Mouse (Mus musculus) adrenal gland, postnatal 36 days (tissue): Measurements from ENCODE around the gene Nkiras1. TPM values are rescaled to one million over a fixed set of nuclear protein-coding genes. Genes with fewer than 3 reads are reported as not detected.
"Not testable (repeated sequence)": the region's sequence is repeated elsewhere in the genome, so short reads cannot be mapped to it uniquely, and the experiment has no call there.

Source experiments
- DNase-seq, 2 experiments: peaks; one replicate each; pipeline ENCODE4 v3.0.0; 2021; ENCODE audit warnings: mixed read lengths in 1 of 2
- long read RNA-seq, 2 experiments: library from polyadenylated mRNA; stranded (forward); transcript quantifications; one replicate each; pipeline ENCODE4 v2.0.0; 2021; ENCODE audit warnings: borderline sequencing depth in 2 of 2
- total RNA-seq, 2 experiments: library from RNA; stranded (reverse); gene quantifications; 2 replicates each; pipeline ENCODE4 v1.2.3; 2021

Gene Nkiras1
- total RNA-seq = 10 to 100 TPM; 23.5 to 27.0 TPM
- long read RNA-seq, experiment 1, full-length matches to known transcripts = 37 of 46 reads
- long read RNA-seq, experiment 1, partial matches to known transcripts = 1 of 46 reads
- long read RNA-seq, experiment 1, other reads (novel, unspliced or antisense) = 8 of 46 reads
- long read RNA-seq, experiment 2, full-length matches to known transcripts = 18 of 21 reads
- long read RNA-seq, experiment 2, partial matches to known transcripts = 0 of 21 reads
- long read RNA-seq, experiment 2, other reads (novel, unspliced or antisense) = 3 of 21 reads

GRCm38 (mm10) chr14:18270529-18271441 lies at the start of gene Nkiras1, which contains the start of gene Rpl15:
TSS of gene Nkiras1 (plus strand) at chr14:18271136.
TSS of gene Rpl15 (minus strand) at chr14:18271391.
- DNase-seq = peak; percentile 99

GRCm38 (mm10) chr14:18221977-18222376 lies 49.0 kb upstream of the Nkiras1 start:
- DNase-seq = no peak

GRCm38 (mm10) chr14:18225431-18225830 lies 45.5 kb upstream of the Nkiras1 start:
- DNase-seq = not testable (repeated sequence)

- not testable (repeated sequence) for DNase-seq
Measured at GRCm38 (mm10) chr14:18226181-18226580, 44.8 kb upstream of the Nkiras1 start.

- DNase-seq = not testable (repeated sequence)
Measured at GRCm38 (mm10) chr14:18229751-18230150, 41.2 kb upstream of the Nkiras1 start.

GRCm38 (mm10) chr14:18231866-18232265 lies 39.1 kb upstream of the Nkiras1 start:
- not testable (repeated sequence) for DNase-seq

- no peak for DNase-seq
Measured at GRCm38 (mm10) chr14:18233076-18233475, 37.9 kb upstream of the Nkiras1 start.

GRCm38 (mm10) chr14:18233981-18234960 lies 36.7 kb upstream of the Nkiras1 start:
- no peak for DNase-seq

GRCm38 (mm10) chr14:18236496-18237235 lies 34.3 kb upstream of the Nkiras1 start:
- not testable (repeated sequence) for DNase-seq

- DNase-seq = no peak
Measured at GRCm38 (mm10) chr14:18237381-18237780, 33.6 kb upstream of the Nkiras1 start.

- peak; percentile 98 to 99 for DNase-seq
Measured at GRCm38 (mm10) chr14:18238131-18238749, 32.7 kb upstream of the Nkiras1 start.

- DNase-seq = peak; percentile 99
Measured at GRCm38 (mm10) chr14:18238750-18239731, 31.9 kb upstream of the Nkiras1 start, which contains the start of gene Nr1d2. TSS of gene Nr1d2 (minus strand) at chr14:18239127.

GRCm38 (mm10) chr14:18240132-18240531 lies 30.8 kb upstream of the Nkiras1 start:
- DNase-seq = no peak

GRCm38 (mm10) chr14:18241786-18242185 lies 29.1 kb upstream of the Nkiras1 start:
- DNase-seq = no peak

- no peak for DNase-seq
Measured at GRCm38 (mm10) chr14:18242638-18243130, 28.3 kb upstream of the Nkiras1 start.

GRCm38 (mm10) chr14:18261203-18261602 lies 9.7 kb upstream of the Nkiras1 start:
- DNase-seq = no peak

- peak; percentile 30 to 61 for DNase-seq
Measured at GRCm38 (mm10) chr14:18263427-18263826, 7.5 kb upstream of the Nkiras1 start.

- not testable (repeated sequence) for DNase-seq
Measured at GRCm38 (mm10) chr14:18269947-18270528, 898 bp upstream of the Nkiras1 start.
